Mouse (Mus musculus) large intestine, adult 2 months (tissue): ENCODE results near the gene Gm2696. TPM values are rescaled to one million over a fixed set of nuclear protein-coding genes. Genes with fewer than 3 reads are reported as not detected.

Source experiments
- DNase-seq: peaks from one replicate; pipeline ENCODE4 v3.0.0-alpha.2; 2012; ENCODE audit warnings: low read depth, low spot score
- WGBS: fragments of 180-500 bp; shearing (Covaris S2); methylation state at CpG from one replicate; pipeline ENCODE4 v1.1.7; 2018; 5-methylcytosine and 5-hydroxymethylcytosine counted together
- polyA plus RNA-seq: library from polyadenylated mRNA; depleted of rRNA; stranded (reverse); fragments of >200 nt; gene quantifications from 2 replicates; pipeline ENCODE4 v1.2.3, GENCODE M21; 2012; rRNA removed

Gene Gm2696
- polyA plus RNA-seq, 1 experiment: not detected

GRCm38 (mm10) chr10:77839006-77839405 lies 24.5 kb downstream of the Gm2696 start:
- WGBS: 57% methylated on average over 6 of the region's 6 CpGs
- DNase-seq: no peak

- WGBS: 77% methylated on average over 3 of the region's 3 CpGs
- DNase-seq: no peak
Observed at GRCm38 (mm10) chr10:77846503-77846902, 32.0 kb downstream of the Gm2696 start, which contains the start of gene Gm36176. Gene Gm36176, plus strand, starts transcription at chr10:77846803.

- DNase-seq: no peak
- 24% methylated on average over 2 of the region's 2 CpGs for WGBS
Observed at GRCm38 (mm10) chr10:77846961-77847360, 32.5 kb downstream of the Gm2696 start.

- no peak for DNase-seq
- WGBS: 41% methylated on average over 2 of the region's 2 CpGs
Observed at GRCm38 (mm10) chr10:77847538-77847937, 33.1 kb downstream of the Gm2696 start.

- 60% methylated on average over 9 of the region's 9 CpGs for WGBS
- DNase-seq: no peak
Observed at GRCm38 (mm10) chr10:77852559-77852958, 38.1 kb downstream of the Gm2696 start, which contains the start of gene Gm10318. Gene Gm10318, plus strand, starts transcription at chr10:77852859.

GRCm38 (mm10) chr10:77861675-77862074 lies 47.2 kb downstream of the Gm2696 start, which contains the start of gene Gm3285:
Gene Gm3285, plus strand, starts transcription at chr10:77861975.
- 44% methylated on average over 7 of the region's 7 CpGs for WGBS
- DNase-seq: no peak

GRCm38 (mm10) chr10:77864067-77864761 lies 49.7 kb downstream of the Gm2696 start:
- peak; percentile 21 for DNase-seq
- WGBS: 27% methylated on average over 14 of the region's 14 CpGs

GRCm38 (mm10) chr10:77864762-77865143 lies 50.3 kb downstream of the Gm2696 start:
- DNase-seq: no peak

GRCm38 (mm10) chr10:77867546-77867945 lies 53.1 kb downstream of the Gm2696 start:
- DNase-seq: no peak
- 26% methylated on average over 1 of the region's 1 CpGs for WGBS

More at GRCm38 (mm10) chr10:77864762-77865143, 50.3 kb downstream of the Gm2696 start:
- WGBS: 34% methylated on average over 11 of the region's 11 CpGs

GRCm38 (mm10) chr10:77869651-77870050 lies 55.2 kb downstream of the Gm2696 start:
- 86% methylated on average over 7 of the region's 7 CpGs for WGBS
- no peak for DNase-seq

GRCm38 (mm10) chr10:77878985-77879384 lies 64.5 kb downstream of the Gm2696 start:
- DNase-seq: no peak
- 65% methylated on average over 6 of the region's 6 CpGs for WGBS

- 37% methylated on average over 3 of the region's 3 CpGs for WGBS
- DNase-seq: no peak
Observed at GRCm38 (mm10) chr10:77880305-77880704, 65.8 kb downstream of the Gm2696 start.

- WGBS: 85% methylated on average over 5 of the region's 5 CpGs
- no peak for DNase-seq
Observed at GRCm38 (mm10) chr10:77882553-77882952, 68.1 kb downstream of the Gm2696 start.

Other genes with a start within 250 kb of the Gm2696 start
- 158 and 222 TPM in 2 replicates for gene Pttg1ip, start 233.0 kb upstream of the Gm2696 start, polyA plus RNA-seq
- gene Sumo3, start 208.6 kb upstream of the Gm2696 start, polyA plus RNA-seq: 293 and 338 TPM in 2 replicates
- not detected in 2 replicates for gene Gm49325, start 208.5 kb upstream of the Gm2696 start, polyA plus RNA-seq
- 27.7 and 31.4 TPM in 2 replicates for gene Ube2g2, start 192.4 kb upstream of the Gm2696 start, polyA plus RNA-seq
- gene Tspear, start 128.1 kb upstream of the Gm2696 start, polyA plus RNA-seq: 0.52 and 0.94 TPM in 2 replicates
- gene Gm19402, start 123.9 kb upstream of the Gm2696 start, polyA plus RNA-seq: not detected in 2 replicates
- gene Gm9508, start 117.4 kb upstream of the Gm2696 start, polyA plus RNA-seq: not detected in 2 replicates
- gene Gm10272, start 108.1 kb upstream of the Gm2696 start, polyA plus RNA-seq: not detected in 2 replicates
- gene Gm10024, start 103.2 kb upstream of the Gm2696 start, polyA plus RNA-seq: not detected in 2 replicates
- not detected in 2 replicates for gene Gm10142, start 98.9 kb upstream of the Gm2696 start, polyA plus RNA-seq
- not detected in 2 replicates for gene Krtap12-1, start 94.1 kb upstream of the Gm2696 start, polyA plus RNA-seq
- gene Gm10100, start 88.2 kb upstream of the Gm2696 start, polyA plus RNA-seq: not detected in 2 replicates
- gene Gm18596, start 72.0 kb upstream of the Gm2696 start, polyA plus RNA-seq: not detected in 2 replicates
- gene Gm9736, start 63.3 kb upstream of the Gm2696 start, polyA plus RNA-seq: not detected in 2 replicates
- not detected in 2 replicates for gene Gm3233, start 55.0 kb upstream of the Gm2696 start, polyA plus RNA-seq
- gene Gm3238, start 43.4 kb upstream of the Gm2696 start, polyA plus RNA-seq: not detected in 2 replicates
- not detected in 2 replicates for gene Gm7138, start 37.7 kb upstream of the Gm2696 start, polyA plus RNA-seq
- not detected in 2 replicates for gene Gm3250, start 32.1 kb upstream of the Gm2696 start, polyA plus RNA-seq
- gene Gm7137, start 26.5 kb upstream of the Gm2696 start, polyA plus RNA-seq: not detected in 2 replicates
- not detected in 2 replicates for gene Gm9639, start 19.6 kb upstream of the Gm2696 start, polyA plus RNA-seq
- not detected in 2 replicates for gene Gm19668, start 15.5 kb upstream of the Gm2696 start, polyA plus RNA-seq
- gene Gm9507, start 2.8 kb upstream of the Gm2696 start, polyA plus RNA-seq: not detected in 2 replicates
- not detected in 2 replicates for gene Krtap10-4, start 12.4 kb downstream of the Gm2696 start, polyA plus RNA-seq
- not detected in 2 replicates for gene Krtap10-10, start 21.3 kb downstream of the Gm2696 start, polyA plus RNA-seq
- gene Gm36176, start 32.1 kb downstream of the Gm2696 start, polyA plus RNA-seq: not detected in 2 replicates
- gene Gm10318, start 38.2 kb downstream of the Gm2696 start, polyA plus RNA-seq: not detected in 2 replicates
- gene Gm3285, start 47.3 kb downstream of the Gm2696 start, polyA plus RNA-seq: not detected in 2 replicates
- 6.4 and 6.8 TPM in 2 replicates for gene Lrrc3, start 87.9 kb downstream of the Gm2696 start, polyA plus RNA-seq
- 2.4 and 4.4 TPM in 2 replicates for gene Trpm2, start 155.9 kb downstream of the Gm2696 start, polyA plus RNA-seq
- gene 1810043G02Rik, start 163.8 kb downstream of the Gm2696 start, polyA plus RNA-seq: 10.4 and 13.1 TPM in 2 replicates
- 29.8 and 41.2 TPM in 2 replicates for gene Pfkl, start 195.4 kb downstream of the Gm2696 start, polyA plus RNA-seq
- gene Dnmt3l, start 227.3 kb downstream of the Gm2696 start, polyA plus RNA-seq: 0.73 and 1.1 TPM in 2 replicates
- gene Aire, start 228.9 kb downstream of the Gm2696 start, polyA plus RNA-seq: 0.34 and 0.53 TPM in 2 replicates